Comparison of ENCODE assay signal across 10 mouse cellular contexts in genomic region chrX:11840319-11841035, GRCm38 (mm10).
DNase-seq lines count a peak whose midpoint lies in the region; ATAC-seq and TF ChIP-seq lines count a peak whose summit lies in the region.
"Had no signal": no experiment of that assay in that cellular context is flagged by ENCODE, and none has a peak within 500 bp of the region (broad histone marks: within the 10 kb centered on the region; RNA-seq: fewer than 3 reads in every experiment).

No protein-coding gene starts in this region.

- H3K4me3 ChIP-seq in bone marrow macrophage, adult 2 months (ENCODE audit: insufficient read depth, low read length): no peak overlapping the region
- H3K4me3 ChIP-seq in heart, embryonic 16.5 days (ENCODE audit: low read length): no peak overlapping the region
- H3K4me3 ChIP-seq: limb, embryonic 12.5 days had no signal

- 39% methylated on average over 11 of the region's 11 CpGs for WGBS in heart, embryonic 16.5 days

- H3K4me2 ChIP-seq in heart, embryonic 16.5 days (ENCODE audit: low read depth, low read length): no peak overlapping the region
- H3K4me2 ChIP-seq: hindbrain, embryonic 14.5 days; limb, embryonic 12.5 days had no signal

- ATAC-seq in heart, embryonic 16.5 days (replicated peaks; ENCODE audit: extremely low read depth, insufficient read depth, low FRiP score): 0 out of 2 replicates have a peak, but pooled peaks have one; percentile 46

- peaks cover 28% of the 10 kb centered on the region for H3K4me1 ChIP-seq in bone marrow macrophage, adult 2 months (ENCODE audit: control insufficient read depth, insufficient read depth, low read length)
- H3K4me1 ChIP-seq in heart, embryonic 16.5 days (ENCODE audit: control insufficient read depth, insufficient read depth, low read length): peaks cover 29% of the 10 kb centered on the region
- H3K4me1 ChIP-seq: limb, embryonic 12.5 days had no signal

- peak; percentile 17 for DNase-seq in left cerebral cortex, postnatal 4 days
- DNase-seq in left cerebral cortex, postnatal 25 days (ENCODE audit: low spot score in 2 of 2): no peak
- peak; percentile 33 to 62 for DNase-seq in lung, postnatal 4 days
- no peak for DNase-seq in right cerebral cortex, postnatal 36 days (ENCODE audit: low spot score in 2 of 2)
- no peak for DNase-seq in layer of hippocampus, adult 8-10 months (ENCODE audit: low spot score in 2 of 2)
- DNase-seq in spleen, postnatal 10 days (ENCODE audit: low spot score in 2 of 2): no peak

- intact Hi-C loops in left cerebral cortex, postnatal 4 days (cut with DNase I): no loop called here
- intact Hi-C loops in left cerebral cortex, postnatal 25 days (cut with DNase I): no loop called here

- H3K36me3 ChIP-seq in heart, embryonic 16.5 days (ENCODE audit: control insufficient read depth, insufficient read depth): no peaks in the 10 kb centered on the region
- H3K36me3 ChIP-seq: limb, embryonic 12.5 days had no signal

- H3K9ac ChIP-seq in heart, embryonic 16.5 days (ENCODE audit: low read length): no peak overlapping the region
- H3K9ac ChIP-seq: hindbrain, embryonic 14.5 days; limb, embryonic 12.5 days had no signal

- no peak for TF ChIP-seq CTCF in bone marrow macrophage, adult 2 months (IDR thresholded peaks at IDR 0.05; ENCODE audit: low read depth, low read length)

- no peaks in the 10 kb centered on the region for H3K9me3 ChIP-seq in heart, embryonic 16.5 days (replicated peaks; ENCODE audit: control insufficient read depth, low read length)
- H3K9me3 ChIP-seq: limb, embryonic 12.5 days had no signal

- H3K27me3 ChIP-seq in heart, embryonic 16.5 days (ENCODE audit: control insufficient read depth, insufficient read depth, low read length): peaks cover 5% of the 10 kb centered on the region; the same call in 1 of the 2 replicates

- no peak for TF ChIP-seq POLR2A in bone marrow macrophage, adult 2 months (IDR thresholded peaks at IDR 0.05; ENCODE audit: borderline replicate concordance, low read depth, low read length)

- H3K27ac ChIP-seq in bone marrow macrophage, adult 2 months (ENCODE audit: insufficient read depth, low read depth, low read length): peak overlapping the region; percentile 27; the same call in 1 of the 2 replicates
- H3K27ac ChIP-seq in heart, embryonic 16.5 days (ENCODE audit: low read length): peak overlapping the region; percentile 79
- H3K27ac ChIP-seq: hindbrain, embryonic 14.5 days; limb, embryonic 12.5 days had no signal

Comparison
In these comparisons a context has a peak if more than half of its experiments do, and no peak if none do; other contexts are left out.
1. DNase-seq: peak in left cerebral cortex, postnatal 4 days (single experiment) and lung, postnatal 4 days (2 of 2); none in left cerebral cortex, postnatal 25 days (0 of 2), right cerebral cortex, postnatal 36 days (0 of 2), layer of hippocampus, adult 8-10 months (0 of 2) and spleen, postnatal 10 days (0 of 2).